Mouse (Mus musculus): Measurements from ENCODE around the gene Soat1. TPM values are rescaled to one million over a fixed set of nuclear protein-coding genes. Genes with fewer than 3 reads are reported as not detected.

Gene Soat1
- 21.6 and 29.6 TPM in 2 replicates for total RNA-seq (2017)

DNA sequence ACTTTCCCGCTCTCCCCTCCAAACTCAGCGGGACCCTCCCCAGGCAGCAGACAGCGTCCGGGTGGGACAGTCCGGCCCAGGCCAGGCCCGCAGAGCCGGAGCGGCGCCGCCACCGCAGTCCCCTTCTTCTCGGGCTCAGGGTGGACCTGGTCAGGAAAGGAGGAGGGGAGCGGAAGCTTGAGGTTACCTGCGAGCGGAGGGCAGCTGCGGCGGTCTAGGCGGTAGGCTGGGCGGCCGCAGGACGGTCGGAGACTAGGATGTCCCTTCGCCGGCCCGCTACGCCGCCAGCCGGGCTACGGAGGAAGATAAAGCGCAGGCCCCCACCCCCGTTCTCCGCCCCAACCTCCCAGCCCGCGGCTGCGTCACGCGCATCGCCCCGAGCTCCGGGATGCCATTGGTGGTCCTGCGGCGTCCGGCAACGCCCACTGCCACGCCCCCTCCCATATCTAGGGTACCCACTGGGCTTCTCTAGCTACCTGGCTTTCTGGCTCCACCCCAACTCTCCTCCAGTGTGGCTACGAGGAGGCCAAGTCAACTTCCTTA, at the start of gene Soat1:
TSS of gene Soat1 (minus strand) at position 371 of the 543 bp plus-strand sequence.
- ATAC-seq (replicated peaks; ENCODE audit: low read depth, poor library complexity, severe bottlenecking): peak; percentile 89

DNA sequence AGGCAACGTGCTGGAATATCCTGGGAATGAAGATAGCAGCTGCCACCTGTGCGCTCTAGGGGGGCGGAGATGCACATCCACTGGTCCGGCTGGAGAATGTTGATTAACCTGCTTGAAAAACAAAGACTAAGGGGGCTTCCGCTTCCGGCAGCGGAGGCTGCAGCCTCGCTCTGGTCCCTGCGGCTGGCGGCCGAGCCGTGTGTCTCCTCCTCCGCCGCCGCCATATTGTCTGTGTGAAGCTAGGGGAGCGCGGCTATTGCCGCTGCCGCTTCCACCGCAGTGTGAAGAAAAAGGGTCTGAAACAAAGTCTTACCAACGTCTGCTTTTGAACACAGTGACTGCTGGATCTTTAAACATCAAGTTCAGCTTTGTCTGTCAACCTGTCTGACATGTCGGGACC, 49.7 kb upstream of the Soat1 start, which contains the start of gene Gm10031:
TSS of gene Gm10031 (plus strand) at position 171 of the 400 bp plus-strand sequence.
- peak; percentile 99 for ATAC-seq (replicated peaks; ENCODE audit: low read depth, poor library complexity, severe bottlenecking)

DNA sequence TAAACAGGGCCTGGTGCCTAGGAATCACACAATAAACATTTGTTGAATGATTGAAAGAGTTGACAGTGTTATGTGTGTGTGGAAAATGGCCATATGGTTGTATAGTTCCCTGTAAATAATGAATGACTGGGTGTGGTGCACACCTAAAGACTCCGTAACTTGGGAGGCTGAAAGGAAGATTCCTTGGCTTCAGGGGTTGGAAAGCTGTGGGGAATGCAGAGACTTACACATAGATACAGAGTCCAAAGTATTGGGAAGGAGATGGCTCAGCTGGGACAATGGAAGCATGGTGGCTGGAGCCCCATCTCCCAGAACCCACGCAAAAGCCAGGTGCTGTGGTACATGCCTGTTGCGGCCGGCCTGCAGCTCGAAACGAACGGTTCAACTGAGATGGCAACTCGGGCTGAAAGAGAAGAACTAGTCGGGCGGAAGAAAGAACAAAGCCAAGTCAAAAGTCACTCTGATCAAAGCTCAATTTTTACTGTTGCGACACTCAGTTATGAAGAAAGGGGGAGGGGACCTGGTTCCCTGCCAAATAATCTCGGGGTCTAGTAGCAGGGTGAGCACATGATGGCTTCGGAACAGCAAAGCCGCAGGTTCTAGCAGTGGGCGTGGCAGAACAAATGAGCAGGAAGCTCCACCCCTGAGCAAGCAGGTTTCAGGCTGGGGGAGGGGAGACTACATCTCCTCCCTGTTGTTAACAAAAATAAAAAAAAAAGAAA, 47.8 kb upstream of the Soat1 start:
- no peak for ATAC-seq (replicated peaks; ENCODE audit: low read depth, poor library complexity, severe bottlenecking)

DNA sequence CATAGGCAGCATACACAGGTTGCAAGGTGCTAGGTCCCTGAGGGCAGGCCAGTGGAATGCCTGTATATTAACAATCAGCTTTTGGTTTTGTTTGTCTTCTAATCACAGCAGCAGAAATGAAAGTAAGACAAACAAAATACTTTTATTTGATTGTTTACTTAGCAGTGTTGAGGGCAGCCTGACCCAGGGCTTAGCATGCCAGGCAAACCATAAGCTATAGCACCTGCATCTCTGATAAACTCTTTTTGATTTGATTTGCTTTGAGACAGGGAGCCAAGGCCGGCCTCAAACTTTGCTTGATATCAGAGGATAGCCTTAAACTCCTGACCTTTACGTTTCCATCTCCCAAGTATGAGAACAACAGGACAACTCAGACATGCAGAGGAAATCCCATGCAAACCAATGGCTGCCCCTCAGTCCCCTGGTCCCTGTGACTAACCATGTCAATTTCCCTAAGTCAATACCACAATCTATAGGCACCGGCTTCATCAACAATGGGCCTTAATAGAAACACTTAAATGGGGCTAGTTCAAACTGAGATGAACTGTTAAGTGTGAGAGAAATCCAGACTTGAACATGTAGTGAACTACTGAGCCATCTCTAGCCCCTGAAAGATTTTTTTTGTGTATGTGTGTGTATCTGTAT, 46.1 kb upstream of the Soat1 start:
- ATAC-seq (replicated peaks; ENCODE audit: low read depth, poor library complexity, severe bottlenecking): no peak

DNA sequence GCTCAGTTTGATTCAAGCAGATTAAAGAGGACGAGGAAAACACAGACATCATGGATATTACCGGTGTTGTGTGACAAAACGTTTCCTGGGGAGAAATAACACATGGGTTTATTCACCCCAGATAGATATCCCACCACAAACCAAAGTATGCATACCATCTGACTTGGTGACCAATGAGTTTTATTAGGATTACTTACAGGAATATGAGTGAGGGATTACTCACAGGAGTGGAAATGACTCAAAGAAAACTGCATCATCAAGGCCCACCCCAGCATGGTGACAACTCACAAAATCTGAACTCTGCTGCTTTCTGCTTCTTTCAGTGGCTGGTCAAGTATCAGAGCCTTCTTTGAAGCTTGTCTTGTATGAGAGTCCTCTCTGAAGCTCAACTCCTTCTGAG, 33.6 kb upstream of the Soat1 start:
- no peak for ATAC-seq (replicated peaks; ENCODE audit: low read depth, poor library complexity, severe bottlenecking)

DNA sequence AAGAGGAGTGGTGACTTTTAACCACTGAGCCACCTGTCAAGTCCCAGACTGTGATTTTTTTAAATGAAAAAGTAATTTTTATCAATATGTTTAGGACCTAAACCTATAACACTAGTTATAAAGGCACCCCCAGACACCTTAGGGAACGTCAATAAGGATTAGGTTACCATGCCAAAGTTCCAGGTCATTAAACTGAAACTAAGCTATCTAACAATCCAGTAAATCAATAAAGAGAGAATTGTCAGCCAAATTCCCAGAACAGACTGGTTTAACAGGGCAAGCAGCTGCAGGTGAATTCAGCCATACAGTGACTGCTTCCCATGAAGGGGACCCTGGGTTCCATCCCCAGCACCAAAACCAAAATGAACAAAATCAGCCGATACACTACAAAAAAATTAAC, 31.8 kb upstream of the Soat1 start:
- ATAC-seq (replicated peaks; ENCODE audit: low read depth, poor library complexity, severe bottlenecking): no peak

DNA sequence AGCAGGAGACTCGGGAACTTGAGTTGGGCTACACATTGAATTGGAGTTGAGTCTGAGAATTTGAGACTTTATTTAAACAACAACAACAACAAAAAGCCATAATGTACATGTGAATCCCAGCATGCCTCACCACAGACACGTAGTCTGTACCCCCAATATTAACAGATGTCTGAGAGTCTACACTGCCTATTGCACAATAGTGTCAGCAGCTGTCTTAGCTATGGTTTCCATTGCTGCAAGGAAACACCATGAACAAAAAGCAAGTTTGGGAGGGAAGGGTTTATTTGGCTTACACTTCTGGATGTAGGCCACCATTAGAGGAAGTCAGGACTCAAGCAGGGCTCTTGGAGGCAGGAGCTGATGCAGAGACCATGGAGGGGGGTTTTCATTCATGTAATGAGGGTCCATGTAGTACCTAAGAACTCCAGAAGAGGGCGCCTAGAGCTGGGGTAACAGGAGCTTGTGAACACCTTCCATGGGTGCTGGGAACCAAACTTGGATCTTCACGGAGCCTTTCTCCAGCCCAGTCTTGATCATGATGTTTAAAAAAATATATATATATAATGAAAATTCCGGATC, 30.9 kb upstream of the Soat1 start:
- no peak for ATAC-seq (replicated peaks; ENCODE audit: low read depth, poor library complexity, severe bottlenecking)

DNA sequence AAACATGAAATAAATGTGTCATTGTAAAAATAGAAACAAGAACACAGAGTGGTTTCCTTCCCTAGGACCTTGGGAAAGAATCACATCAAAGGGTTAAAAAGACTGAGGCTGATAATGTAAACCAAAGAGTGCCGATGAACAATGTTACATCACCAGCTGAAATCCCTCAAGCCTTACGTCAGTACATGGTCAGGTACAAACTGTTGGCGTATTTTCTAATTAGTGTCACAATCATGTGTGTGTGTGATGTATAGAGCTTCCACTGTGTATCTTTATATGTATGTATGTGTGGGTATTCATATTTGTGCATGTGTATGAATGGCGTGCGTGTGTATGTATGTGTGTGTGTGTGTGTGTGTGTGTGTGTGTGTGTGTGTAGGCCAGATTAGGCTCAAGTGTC, 22.8 kb upstream of the Soat1 start:
- ATAC-seq (replicated peaks; ENCODE audit: low read depth, poor library complexity, severe bottlenecking): no peak

DNA sequence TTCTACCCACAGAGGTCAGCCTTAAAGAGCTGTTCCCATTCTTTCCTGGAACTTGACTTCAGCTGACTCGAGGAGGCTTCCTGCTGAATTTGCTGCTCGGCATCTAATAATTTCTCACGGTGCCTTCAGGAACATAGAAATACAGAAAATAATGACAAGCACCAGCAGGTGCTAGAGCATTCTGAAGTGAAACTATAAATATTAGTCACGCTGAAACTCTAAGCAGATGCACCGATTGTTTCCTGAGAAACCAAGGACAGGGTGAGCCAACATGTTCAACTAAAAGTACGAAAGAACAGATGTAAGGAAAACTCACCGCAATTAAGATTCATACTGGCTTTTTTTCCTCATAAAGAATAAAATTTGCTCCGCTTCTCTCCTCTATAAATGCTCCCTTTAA, 20.9 kb upstream of the Soat1 start:
- no peak for ATAC-seq (replicated peaks; ENCODE audit: low read depth, poor library complexity, severe bottlenecking)

DNA sequence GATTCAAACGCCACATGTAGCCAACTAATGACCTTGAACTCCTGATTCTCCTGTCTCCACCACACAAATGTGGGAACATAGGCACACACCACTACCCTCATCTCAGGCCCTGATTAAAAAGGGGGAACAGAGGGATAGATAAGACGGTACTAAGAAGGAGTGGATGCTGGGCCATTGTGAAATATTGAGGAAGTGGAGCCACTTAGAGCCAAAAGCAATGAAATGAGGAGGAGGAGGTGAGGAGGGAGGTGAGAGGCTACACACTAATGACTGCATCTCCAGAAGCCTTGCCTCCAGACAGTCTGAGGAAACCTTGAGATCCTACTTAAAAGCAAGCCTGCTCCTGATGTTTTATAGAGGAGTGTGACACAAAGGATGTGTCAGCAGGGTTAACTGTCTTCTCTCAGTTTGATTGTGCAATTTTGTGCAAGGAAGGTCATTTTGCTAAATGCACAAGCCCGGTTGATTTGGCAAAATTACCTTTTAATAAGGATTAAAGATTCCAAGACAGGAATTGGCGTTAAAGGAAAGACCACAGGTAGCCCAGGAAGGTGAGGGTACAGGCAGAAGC, 17.2 kb upstream of the Soat1 start:
- peak; percentile 65 for ATAC-seq (replicated peaks; ENCODE audit: low read depth, poor library complexity, severe bottlenecking)

DNA sequence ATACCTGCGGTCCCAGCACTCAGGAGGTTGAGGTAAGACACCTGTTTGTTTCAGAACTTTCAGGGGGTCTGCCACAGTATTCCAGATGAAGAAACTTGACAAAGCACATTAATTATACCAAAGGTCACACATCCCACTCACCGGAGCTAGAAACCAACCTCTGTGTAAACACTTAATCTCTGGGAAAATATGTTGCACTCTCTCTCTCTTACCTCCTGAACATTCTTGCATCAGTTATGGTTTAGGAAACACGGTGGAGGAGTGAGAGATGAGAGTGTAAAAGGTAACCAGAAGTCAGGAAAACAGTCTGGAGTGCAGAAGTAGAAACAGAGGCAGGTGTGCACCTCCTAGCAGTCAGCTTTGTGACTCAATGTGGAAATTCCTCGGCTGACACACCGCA, 13.9 kb upstream of the Soat1 start:
- ATAC-seq (replicated peaks; ENCODE audit: low read depth, poor library complexity, severe bottlenecking): no peak

DNA sequence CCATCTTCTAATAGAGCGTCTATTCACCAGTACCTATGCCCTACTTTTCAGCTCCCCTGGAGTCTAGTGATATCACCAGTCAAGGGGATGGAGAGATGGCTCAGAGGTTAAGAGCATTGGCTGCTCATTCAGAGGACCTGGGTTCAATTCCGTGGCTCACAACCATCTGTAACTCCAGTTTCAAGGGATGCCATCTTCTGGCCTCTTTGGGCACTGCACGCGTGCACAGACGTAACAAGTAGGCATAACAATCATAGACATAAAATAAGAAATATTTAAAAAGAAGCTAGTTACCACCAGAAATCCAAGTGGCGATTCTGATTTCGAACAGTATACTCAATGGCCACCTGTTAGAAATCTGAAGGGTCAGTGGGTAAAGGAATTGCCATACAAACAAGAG, 13.4 kb upstream of the Soat1 start:
- ATAC-seq (replicated peaks; ENCODE audit: low read depth, poor library complexity, severe bottlenecking): no peak

DNA sequence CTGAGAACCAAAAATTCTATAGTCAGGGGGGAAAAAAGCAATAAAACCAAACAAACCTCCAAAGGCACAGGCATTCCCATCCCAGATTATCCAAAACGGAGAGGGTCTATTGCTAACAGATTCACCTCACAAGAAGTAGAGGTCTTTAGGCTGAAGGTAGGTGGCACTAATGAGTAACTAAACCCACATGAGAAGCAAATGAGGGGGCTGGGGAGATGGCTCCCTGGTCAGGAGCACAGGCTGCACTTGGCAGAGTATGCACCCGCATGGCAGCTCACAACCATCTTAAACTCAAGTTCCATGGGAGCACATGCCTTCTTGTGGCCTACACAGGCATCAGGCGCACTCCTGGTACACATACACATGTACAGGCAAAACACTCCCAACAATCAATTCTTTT, 7.7 kb upstream of the Soat1 start:
- no peak for ATAC-seq (replicated peaks; ENCODE audit: low read depth, poor library complexity, severe bottlenecking)

DNA sequence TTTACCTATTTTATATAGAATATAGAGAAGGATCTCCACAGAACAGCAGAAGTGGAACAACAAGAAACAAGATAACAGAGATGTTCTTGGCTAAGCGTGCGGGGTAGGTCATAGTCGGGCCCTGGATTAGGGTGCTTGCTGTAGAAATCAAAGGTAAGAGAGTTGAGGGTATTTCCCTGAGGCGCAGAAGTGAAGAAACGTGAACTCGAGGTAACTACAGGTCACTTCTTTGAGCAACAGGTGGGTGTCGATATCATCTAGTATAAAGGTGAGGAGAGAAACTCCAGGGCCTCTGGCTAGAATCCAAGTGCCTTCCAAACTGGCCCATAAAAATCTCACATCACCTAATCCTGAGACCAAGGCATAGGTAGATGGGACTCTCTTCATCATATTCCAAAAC, 2.4 kb upstream of the Soat1 start:
- no peak for ATAC-seq (replicated peaks; ENCODE audit: low read depth, poor library complexity, severe bottlenecking)

DNA sequence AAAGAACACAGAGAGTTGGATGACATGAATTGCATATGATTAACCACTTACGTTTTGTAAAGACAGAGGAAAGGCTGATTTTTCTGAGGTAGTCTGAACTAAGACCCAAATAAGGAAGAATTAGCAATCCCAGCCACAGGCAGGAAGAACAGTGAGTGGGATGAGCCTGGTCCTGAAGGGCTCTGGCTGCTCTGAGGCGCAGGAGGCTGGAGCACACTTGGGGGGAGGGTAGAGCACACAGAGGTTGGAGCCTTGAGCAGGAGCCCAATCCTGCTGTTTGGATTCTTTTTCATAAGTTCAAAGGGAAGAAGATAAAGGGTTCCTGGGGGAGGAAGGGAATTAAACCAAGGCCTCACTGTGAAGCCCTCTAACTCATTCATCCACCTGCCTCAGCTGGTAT, 1.9 kb upstream of the Soat1 start:
- ATAC-seq (replicated peaks; ENCODE audit: low read depth, poor library complexity, severe bottlenecking): no peak

DNA sequence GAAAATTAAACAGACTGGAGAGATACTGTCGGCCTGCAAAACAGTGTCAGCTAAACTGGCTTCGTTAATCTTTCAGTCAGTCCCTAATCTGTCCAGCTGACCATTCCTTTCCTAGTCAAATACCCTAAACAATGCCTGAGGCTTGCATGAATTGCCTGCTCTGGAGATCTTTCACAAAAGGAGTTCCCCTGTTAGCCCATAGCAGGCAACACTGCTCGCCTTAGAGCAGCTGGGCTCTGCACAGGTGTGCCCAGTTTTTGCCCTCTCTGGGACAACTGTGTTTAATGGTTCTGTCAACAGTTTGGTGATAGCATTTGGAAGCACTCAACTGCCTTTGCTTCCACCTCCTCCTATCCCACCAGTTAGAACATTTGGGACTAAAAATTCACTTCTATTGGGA, 723 bp upstream of the Soat1 start:
- ATAC-seq (replicated peaks; ENCODE audit: low read depth, poor library complexity, severe bottlenecking): no peak

DNA sequence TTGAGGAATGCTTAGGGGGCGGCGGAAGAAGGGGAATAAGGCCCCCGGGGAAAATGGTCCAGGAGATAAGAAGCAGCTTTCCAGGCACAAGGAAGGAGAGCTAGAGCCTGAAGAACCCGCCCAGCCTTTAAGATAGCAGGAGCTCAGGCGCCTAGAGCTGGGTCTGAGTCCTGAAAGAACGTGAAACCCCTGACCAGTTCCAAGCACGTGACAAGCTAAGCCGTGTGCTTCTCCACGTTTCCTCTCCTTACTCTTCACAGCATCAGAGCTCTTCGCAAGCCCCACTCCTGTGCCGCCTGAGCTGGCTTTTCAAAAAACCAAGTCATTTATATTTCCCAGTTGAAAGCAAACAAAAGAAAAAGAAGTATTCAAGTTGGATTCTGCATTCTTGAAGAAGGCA, 1.1 kb downstream of the Soat1 start:
- no peak for ATAC-seq (replicated peaks; ENCODE audit: low read depth, poor library complexity, severe bottlenecking)

DNA sequence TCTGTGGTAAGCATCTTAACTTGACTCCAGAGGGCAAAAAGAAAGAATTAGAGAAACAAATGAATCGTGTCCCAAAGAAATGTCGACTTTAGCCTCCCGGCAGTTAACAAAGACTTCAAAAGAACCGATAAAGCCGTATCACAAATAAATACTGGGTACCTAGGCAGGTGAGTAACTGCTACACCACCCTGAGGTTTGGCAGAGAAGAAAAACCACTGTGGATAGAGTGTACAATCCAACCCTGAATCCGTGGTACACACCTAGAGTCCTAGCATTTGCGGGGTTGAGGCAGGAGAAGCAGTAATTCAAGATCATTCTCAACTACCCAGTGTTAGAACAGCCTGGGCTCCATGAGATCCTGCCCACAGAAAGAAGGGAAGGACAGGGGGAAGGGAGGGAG, 2.2 kb downstream of the Soat1 start:
- no peak for ATAC-seq (replicated peaks; ENCODE audit: low read depth, poor library complexity, severe bottlenecking)

DNA sequence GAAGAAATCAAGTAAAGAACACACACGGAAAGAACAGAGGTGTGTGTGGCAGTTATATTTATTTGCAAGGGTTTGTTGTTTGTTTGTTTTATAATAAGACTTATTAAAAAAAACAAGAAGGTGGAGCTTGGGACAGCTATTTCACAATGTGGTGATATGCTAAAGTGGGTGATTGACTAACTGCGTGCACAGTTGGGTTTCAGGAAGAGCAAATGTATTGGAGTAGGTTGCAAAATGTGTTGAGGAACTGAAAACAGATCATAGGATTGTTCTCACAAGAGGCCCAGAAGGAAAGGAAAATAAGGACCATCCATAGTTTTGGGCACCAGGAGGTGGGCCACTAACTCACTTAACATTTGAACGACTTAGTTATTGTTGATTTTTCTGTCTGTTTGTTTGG, 3.1 kb downstream of the Soat1 start:
- peak; percentile 33 for ATAC-seq (replicated peaks; ENCODE audit: low read depth, poor library complexity, severe bottlenecking)

DNA sequence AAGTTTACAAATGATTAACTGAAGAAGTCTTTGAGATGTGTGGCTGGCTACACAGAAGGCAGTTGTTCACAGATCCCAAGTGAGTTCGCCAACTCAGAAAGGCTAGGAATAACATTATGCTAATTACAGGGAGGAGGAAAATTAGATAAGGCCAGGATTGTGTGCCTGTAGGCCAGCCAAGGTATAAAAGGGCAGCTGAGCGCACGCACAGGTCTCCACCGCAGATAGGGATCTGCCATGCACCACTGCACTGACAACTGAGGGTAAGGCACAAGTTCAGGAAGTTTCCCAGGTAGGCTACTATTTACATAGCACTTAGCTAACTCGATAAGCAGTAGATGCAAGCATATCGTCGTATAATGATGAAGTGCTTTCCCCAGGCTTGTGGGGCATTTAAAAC, 3.6 kb downstream of the Soat1 start:
- ATAC-seq (replicated peaks; ENCODE audit: low read depth, poor library complexity, severe bottlenecking): no peak

DNA sequence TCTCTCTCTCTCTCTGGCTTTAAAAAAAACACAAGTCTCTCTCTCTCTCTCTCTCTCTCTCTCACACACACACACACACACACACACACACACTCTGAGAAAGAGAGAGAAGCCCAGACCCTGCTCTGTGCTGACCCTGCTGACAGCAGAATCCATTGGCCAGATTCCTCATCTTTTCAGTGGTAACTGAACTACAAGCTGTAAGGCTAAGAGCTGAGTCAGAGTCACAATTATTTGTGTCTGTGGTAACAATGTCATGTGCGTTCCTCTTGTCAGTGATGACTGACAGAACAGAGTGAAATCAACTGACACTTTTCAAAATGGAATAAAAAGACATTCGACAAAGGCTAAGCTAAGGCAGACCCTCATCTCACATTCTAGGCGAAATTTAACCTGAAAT, 5.6 kb downstream of the Soat1 start:
- no peak for ATAC-seq (replicated peaks; ENCODE audit: low read depth, poor library complexity, severe bottlenecking)

Data from common myeloid progenitor, adult 5-6 weeks (primary cell).